Mouse (Mus musculus): Measurements from ENCODE around the gene Olfr12. TPM values are rescaled to one million over a fixed set of nuclear protein-coding genes. Genes with fewer than 3 reads are reported as not detected.

Gene Olfr12
- not detected in 2 replicates for polyA plus RNA-seq (2012; ENCODE audit: low replicate concordance)

GRCm38 (mm10) chr1:92617488-92617887 lies at the start of gene Olfr12:
Gene Olfr12, plus strand, starts transcription at chr1:92617788.

DNA sequence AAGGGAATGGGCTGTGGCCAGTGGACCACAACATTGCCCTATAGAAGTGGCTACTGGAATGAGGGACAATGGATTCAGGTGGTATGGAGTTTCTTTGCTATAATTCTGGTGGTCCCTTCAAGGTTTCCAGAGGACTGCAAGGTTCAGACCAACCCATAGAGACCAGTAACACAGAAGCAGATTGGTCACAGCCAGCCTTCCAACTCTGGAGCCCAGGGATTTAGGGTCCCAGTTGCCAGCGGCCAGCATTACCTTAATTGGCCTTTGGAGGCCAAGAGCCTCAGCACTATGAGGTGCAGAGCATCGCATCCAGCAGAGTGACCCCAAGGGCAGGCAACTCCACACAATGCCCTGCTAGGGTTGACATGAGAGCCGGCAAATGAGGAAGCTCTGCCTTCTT lies 46.6 kb upstream of the Olfr12 start, which contains the start of gene Olfr1413:
TSS of gene Olfr1413 (plus strand) at position 301 of the 400 bp plus-strand sequence.

DNA sequence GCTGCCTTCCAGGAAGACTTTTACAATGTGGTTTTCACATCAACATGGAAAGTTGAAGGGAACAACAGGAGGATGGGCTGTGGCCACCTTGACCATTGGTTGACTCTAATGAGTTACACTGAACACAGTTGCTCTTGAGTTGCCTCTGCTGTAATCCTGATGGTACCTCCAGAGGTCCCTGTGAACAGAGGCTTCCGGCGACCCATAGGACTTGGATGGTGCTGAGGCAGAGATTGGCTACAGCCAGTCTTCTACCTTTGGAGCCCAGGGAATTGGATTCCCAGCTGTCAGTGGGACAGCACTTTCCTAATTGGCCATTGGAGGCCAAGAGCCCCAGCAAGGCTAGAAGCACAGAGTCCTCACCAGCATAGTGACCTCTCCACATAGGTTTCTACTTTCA lies 32.1 kb upstream of the Olfr12 start, which contains the start of gene Olfr1412:
TSS of gene Olfr1412 (plus strand) at position 301 of the 400 bp plus-strand sequence.

GRCm38 (mm10) chr1:92594111-92594510 lies 23.5 kb upstream of the Olfr12 start, which contains the start of gene Olfr1411:
Gene Olfr1411, plus strand, starts transcription at chr1:92594411.

DNA sequence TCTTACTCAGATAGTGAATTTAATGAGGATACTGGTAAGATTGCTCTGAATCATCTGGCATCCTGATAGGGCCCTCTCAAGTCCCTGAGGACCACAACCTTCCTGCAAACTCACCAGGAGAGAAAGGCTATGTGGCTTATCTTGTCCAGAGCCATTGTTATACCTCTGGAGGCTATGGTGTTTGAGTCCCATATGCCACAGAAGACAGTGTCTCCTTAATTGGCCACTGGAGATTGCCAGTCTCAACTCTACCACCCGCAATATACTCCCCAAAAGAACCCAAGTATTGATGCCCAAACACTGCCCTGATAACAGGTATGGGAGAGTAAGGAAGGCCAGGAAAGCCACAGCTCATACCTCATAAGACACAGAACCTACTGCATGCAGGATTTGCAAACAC lies 12.1 kb upstream of the Olfr12 start, which contains the start of gene Olfr1410:
TSS of gene Olfr1410 (plus strand) at position 301 of the 400 bp plus-strand sequence.

DNA sequence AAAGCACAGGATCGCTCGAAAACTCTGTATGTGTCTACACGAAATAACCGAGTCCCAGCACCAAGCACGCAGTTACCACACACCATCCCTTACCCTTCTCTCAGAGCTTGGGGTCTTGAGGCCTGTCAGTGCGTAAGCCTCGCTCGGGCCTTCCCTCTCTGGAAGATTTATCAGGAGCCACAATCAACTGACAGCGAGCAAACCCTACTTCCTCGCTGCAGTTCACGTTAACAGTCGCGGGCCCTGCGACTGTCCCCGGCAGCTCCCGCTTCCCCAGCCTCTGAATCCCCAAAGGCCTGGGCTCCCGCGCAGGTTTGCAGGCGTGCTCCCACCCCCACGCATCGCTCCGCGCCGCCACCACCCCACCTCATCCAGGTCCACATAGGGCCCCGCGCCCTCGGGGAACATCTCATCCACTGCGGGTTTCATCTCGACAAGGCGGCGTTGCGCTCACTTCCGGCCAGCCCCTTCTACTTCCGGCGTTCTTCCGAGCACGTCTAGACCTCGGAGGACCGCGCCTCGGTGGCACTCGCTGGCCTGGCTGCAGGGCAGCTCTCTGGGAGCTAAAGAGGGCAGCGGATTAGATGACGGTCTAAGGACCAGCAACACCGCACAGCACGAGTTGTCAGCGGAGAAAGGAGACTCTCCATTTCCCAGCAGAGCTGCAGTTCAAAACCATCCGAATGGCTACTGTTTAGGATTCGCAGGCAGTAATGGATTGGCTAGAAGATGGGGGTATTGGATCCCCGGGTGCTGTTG lies 24.1 kb downstream of the Olfr12 start, which contains the start of gene Cops9:
TSS of gene Cops9 (minus strand) at position 472 of the 759 bp plus-strand sequence.

DNA sequence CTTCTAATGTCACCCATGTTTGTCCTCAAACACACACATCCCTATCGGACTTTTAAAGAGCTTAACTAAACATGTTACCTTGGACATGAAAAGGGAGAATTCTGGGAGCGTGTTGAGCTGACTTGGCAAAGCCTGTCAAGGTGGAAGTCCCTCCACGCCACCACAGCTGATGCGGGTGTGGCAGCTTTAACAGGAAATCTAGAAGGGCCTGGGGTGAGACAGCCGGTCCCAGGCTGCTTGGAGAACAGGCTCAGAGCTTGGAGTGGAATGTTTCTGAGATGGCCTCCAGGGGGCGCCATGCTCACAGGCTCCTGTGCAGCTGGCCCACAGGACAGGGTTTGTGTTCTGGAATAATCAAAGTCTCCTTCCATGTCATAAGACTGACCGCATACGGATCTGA lies 31.1 kb downstream of the Olfr12 start, which contains the start of gene Otos:
TSS of gene Otos (minus strand) at position 169 of the 400 bp plus-strand sequence.

Other genes starting within 250 kb of the Olfr12 start
- 12.2 and 23.3 TPM in 2 replicates for gene Ndufa10, start 143.9 kb upstream of the Olfr12 start, polyA plus RNA-seq (2012; ENCODE audit: low replicate concordance)
- gene Olfr1416, start 132.7 kb upstream of the Olfr12 start, polyA plus RNA-seq (2012; ENCODE audit: low replicate concordance): not detected in 2 replicates
- gene Olfr1415, start 121.7 kb upstream of the Olfr12 start, polyA plus RNA-seq (2012; ENCODE audit: low replicate concordance): not detected in 2 replicates
- gene Olfr1414, start 99.1 kb upstream of the Olfr12 start, polyA plus RNA-seq (2012; ENCODE audit: low replicate concordance): not detected in 2 replicates
- gene Olfr1413, start 46.5 kb upstream of the Olfr12 start, polyA plus RNA-seq (2012; ENCODE audit: low replicate concordance): not detected in 2 replicates
- 0.03 TPM in 1 of 2 replicates, not detected in the other for gene Olfr1412, start 32.0 kb upstream of the Olfr12 start, polyA plus RNA-seq (2012; ENCODE audit: low replicate concordance)
- not detected in 2 replicates for gene Olfr1411, start 23.4 kb upstream of the Olfr12 start, polyA plus RNA-seq (2012; ENCODE audit: low replicate concordance)
- gene Olfr1410, start 12.0 kb upstream of the Olfr12 start, polyA plus RNA-seq (2012; ENCODE audit: low replicate concordance): not detected in 2 replicates
- gene Cops9, start 24.2 kb downstream of the Olfr12 start, polyA plus RNA-seq (2012; ENCODE audit: low replicate concordance): 27.8 and 86.4 TPM in 2 replicates
- gene Otos, start 31.1 kb downstream of the Olfr12 start, polyA plus RNA-seq (2012; ENCODE audit: low replicate concordance): 0.24 and 0.25 TPM in 2 replicates
- gene Gpc1, start 213.9 kb downstream of the Olfr12 start, polyA plus RNA-seq (2012; ENCODE audit: low replicate concordance): 11.9 and 27.8 TPM in 2 replicates

Data from hematopoietic multipotent progenitor cell, adult 10-12 weeks (in vitro differentiated cells).